Comparison of ENCODE assay signal across 8 mouse cellular contexts in genomic region chr4:150663192-150663591, GRCm38 (mm10). TPM values are rescaled to one million over a fixed set of nuclear protein-coding genes. Genes with fewer than 3 reads are reported as not detected.
A peak's percentile ranks its signal among the peaks of the same experiment; 100 is the strongest.
DNase-seq lines count a peak whose midpoint lies in the region; ATAC-seq lines count a peak whose summit lies in the region.

No protein-coding gene starts in this region.

- intact Hi-C loops in left cerebral cortex, postnatal 4 days (cut with DNase I): no loop called here

- DNase-seq in cerebellum, postnatal 25 days: peak; percentile 47 to 64
- peak; percentile 51 for DNase-seq in left cerebral cortex, postnatal 4 days
- no peak for DNase-seq in left cerebral cortex, adult 9 months (ENCODE audit: low spot score in 2 of 2)
- peak; percentile 39 for DNase-seq in c-Kit-positive CD71-positive TER-119-negative erythroid progenitor cells, embryonic 14.5 days (ENCODE audit: low read depth)
- DNase-seq in lung, postnatal 10 days: peak; percentile 54
- DNase-seq in thymus, postnatal 36 days: peak; percentile 27 to 40
- DNase-seq in right cerebral cortex, postnatal 14 days: no peak

- ATAC-seq in cerebellum, adult (ENCODE audit: insufficient number of reproducible peaks, low FRiP score, low TSS enrichment): no peak

RNA-seq across cellular contexts. Expression of gene Slc45a1, which starts 11.2 kb away (rescaled TPM):
- 10 to 100 TPM; 40.9 to 41.7 TPM for total RNA-seq in left cerebral cortex, postnatal 4 days (2021)

Comparison
In these comparisons a context has a peak if more than half of its experiments do, and no peak if none do; other contexts are left out.
1. DNase-seq: peak in cerebellum, postnatal 25 days (2 of 2), left cerebral cortex, postnatal 4 days (single experiment), c-Kit-positive CD71-positive TER-119-negative erythroid progenitor cells, embryonic 14.5 days (single experiment), lung, postnatal 10 days (single experiment) and thymus, postnatal 36 days (2 of 2); none in left cerebral cortex, adult 9 months (0 of 2) and right cerebral cortex, postnatal 14 days (single experiment).